Mouse (Mus musculus) lung, adult 18-20 months (tissue): ENCODE measurements around the gene Gys2.
A peak's percentile ranks its signal among the peaks of the same experiment; 100 is the strongest.

ENCODE experiments used
- DNase-seq, 2 experiments: peaks; one replicate each; pipeline ENCODE4 v3.0.0; 2022; ENCODE audit warnings: mixed read lengths in 2 of 2

Gene Gys2

GRCm38 (mm10) chr6:142455314-142455996, 17.5 kb downstream of the Gys2 start:
- no peak for DNase-seq

- DNase-seq = no peak
Observed at GRCm38 (mm10) chr6:142453311-142453710, 19.6 kb downstream of the Gys2 start.

DNA sequence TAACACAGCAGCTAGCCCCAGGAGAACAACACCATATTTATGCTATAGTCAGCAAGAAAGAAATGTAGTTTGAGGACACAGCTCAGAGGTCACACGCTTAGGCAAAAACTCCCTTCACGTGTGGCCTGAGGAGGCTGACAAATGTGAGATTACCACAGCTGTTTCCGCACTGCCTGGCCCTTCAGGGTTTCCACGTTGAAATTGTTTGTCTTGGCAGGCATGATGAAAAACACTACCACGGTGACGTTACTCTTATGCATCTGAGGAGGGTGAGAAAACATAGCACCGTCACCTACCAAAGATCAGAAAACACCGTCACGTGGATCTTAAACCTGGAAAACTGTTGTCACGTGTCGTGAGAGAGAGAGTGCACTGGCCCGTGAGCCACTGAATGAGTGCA, 21.5 kb downstream of the Gys2 start:
- peak; percentile 15 to 54 for DNase-seq

DNA sequence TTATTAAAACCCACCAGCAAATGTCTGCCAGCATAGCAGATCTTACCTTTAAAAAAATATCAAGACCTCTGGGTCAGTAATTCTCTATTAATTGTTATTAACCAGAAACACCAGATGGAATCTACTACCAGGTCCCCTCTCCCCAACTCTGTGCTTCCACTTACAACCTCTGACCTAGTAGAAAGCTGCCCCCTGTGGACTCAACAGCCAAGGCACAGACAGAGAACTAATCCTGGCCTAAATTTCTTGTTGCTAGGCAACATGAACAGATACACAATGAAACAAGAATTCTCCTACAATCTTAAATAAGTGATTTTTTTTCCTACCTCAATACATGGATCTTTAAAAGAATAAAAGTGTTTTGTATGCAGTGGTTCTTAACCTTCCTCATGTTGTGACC, 43.8 kb downstream of the Gys2 start:
- DNase-seq = no peak

- DNase-seq = no peak
Observed at GRCm38 (mm10) chr6:142424976-142425375, 47.9 kb downstream of the Gys2 start.

DNA sequence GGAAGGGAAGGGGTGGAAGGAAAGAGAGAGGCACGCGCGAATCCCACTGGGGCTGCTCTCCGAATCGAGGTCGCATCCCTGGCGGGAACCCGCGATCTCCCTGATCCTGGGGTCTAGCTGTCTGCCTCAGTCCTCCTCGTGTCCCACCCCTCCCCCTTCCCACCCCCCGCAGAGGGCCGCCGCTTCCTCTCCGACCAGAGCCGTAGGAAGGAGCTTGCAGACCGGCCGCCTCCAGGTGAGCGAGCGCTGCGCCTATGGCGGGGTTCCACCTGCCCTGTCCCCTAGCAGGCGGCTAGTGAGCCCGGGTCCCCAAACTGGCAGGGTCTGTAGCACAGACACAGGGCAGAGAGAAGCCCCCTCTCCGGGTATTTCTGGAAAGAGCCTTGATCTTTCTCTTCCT, 58.3 kb downstream of the Gys2 start:
- no peak for DNase-seq

DNA sequence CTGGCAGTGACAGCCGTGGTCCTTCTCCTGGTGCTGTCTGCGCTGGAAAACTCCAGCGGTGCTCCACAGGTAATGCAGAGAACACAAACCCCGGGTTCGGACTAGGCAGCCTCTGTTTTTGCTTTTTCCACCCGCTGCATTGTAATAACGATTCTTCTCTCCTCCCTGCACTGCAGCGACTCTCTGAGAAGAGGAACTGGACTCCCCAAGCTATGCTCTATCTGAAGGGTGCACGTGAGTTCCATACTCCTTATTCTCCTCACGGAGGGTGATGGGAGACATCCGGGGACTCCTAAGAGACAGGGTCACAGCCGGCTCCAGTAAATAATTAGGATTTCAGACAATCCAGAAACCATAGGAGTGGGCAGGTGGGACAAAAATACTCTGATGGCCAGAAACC, 59.1 kb downstream of the Gys2 start:
- no peak for DNase-seq

DNA sequence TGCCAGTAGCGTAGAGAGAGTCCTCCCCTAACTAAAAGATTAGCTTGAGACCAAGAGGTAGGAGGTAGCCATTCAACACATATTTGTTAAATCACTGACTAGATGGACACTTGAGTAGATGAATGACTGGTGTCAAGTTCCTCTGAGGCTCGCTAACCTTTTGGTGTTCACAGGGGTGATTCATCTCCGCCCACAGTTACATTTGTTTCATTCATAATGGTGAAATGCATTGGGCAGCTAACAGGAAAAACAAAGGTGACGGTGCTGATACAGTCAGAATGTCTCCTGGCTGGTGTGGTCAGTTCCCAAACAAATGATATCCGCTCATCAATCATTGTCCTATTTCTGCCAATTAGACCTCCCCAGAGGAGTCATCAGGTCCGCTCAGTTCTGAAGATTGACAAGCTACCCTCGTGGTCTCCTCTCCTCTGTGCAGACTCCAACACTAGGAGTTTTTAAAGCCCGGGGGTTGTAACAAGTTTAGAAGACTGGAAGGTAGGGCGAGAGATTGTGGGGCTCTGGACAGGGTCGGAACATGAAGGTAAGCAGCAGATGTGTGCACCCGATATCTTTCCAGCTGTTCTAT, 59.9 kb downstream of the Gys2 start, which contains the start of gene Spx:
Gene Spx, plus strand, starts transcription at position 536 of the 586 bp plus-strand sequence.
- DNase-seq = no peak

DNA sequence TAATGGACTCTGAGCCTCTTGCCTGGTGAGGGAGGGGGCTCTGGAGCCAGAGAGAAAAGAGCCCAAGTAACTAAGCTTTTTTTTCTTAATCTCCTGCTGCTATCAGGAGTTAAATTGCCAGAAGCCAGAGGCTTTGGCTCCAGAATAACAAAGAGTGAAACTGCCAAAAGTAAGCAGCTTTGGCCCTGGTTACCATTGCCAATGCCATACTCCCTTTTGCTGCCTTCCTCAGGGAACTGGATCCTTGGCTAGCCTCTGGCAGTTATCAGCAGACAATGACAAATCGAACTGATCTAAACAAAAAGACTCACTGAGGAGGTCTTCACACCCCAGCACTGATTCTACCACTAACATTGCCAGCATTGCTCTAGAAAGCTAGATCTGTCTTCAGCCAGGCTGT, 61.8 kb downstream of the Gys2 start:
- no peak for DNase-seq

- no peak for DNase-seq
Observed at GRCm38 (mm10) chr6:142395756-142396155, 77.2 kb downstream of the Gys2 start.

DNA sequence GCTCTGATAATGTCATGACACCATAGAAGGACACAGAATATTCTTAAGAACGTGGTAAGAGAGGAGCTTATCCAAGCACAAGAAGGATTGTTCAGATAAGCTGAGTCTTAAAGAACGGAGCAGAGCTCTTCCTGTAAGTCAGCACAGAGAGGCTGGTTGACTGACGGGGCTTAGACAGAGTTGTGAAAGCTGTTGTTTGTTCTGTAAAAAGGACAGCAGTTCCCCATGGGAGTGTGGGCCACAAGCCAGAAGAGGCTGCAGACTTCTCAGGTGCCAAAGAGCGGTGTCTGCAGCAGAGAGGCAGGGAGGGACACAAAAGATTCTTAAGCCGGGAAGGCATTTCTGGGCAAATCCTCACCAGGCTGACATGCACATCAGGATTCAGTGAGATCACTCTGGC, 78.2 kb downstream of the Gys2 start:
- no peak for DNase-seq

DNA sequence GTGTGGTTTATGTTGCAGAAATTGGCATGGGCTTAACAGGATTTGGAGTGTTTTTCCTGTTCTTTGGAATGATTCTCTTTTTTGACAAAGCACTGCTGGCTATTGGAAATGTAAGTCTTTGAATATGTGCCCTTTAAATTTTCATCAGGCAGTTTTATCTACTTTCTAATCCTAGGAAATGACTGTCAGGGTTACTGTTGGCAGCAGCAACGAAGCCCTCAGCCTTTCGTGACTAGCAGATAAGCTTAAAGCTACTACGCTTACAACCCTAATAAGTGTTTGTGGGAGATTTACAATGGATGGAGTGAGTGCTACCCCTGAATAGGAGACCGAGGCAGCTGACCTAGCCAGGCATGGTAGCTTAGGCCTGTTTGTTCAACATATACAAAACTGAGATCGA, 80.6 kb downstream of the Gys2 start:
- no peak for DNase-seq

DNA sequence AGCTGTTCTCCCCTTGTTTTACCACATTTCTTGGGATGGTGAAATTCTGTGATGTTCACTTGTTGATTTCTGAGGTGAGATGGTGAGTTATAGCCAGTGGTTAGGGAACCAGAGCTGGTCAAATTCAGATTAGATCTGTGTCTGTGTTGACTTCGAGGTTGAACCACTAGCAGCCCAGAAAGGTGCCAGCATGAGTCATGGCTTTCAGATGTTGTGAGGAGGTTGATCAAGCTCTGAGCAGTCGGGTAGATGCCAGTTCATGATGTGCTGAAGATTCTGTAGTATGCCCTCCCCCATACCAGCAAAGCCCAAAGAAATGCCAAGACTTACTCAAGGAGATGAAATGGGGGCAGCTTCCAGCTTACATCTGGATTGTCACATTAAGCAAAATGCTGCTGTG, 83.8 kb downstream of the Gys2 start:
- DNase-seq = no peak

DNA sequence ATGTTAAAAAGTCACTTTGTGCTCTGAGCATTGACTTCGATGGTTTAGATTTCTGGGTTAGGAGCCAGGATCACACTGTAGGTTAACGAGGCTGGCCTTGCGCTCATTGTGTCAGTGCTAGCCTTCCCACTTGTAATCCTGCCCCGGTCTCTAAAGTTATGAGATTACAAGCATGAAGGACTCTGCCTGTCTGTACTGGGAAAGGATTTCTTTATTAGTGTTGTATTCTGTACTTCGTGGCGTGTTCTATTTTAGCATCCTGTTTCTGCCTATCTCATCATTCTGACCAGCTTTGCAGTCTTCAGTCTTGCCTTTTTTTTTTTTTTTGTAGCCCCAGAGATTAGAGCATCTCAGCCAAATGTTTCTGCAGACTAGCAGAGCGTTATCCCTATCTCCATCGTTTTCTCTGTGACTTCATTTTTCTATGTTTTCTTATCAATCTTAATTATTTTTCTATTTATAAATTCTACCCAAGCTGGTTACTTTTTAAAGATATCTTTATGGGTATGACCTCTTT, 85.1 kb downstream of the Gys2 start:
- DNase-seq = no peak

- peak; percentile 98 for DNase-seq
Observed at GRCm38 (mm10) chr6:142387011-142387754, 85.7 kb downstream of the Gys2 start, which contains the start of the genes Recql and Golt1b. Recql (minus strand) TSS chr6:142387087. Golt1b (plus strand) TSS chr6:142387221.

- DNase-seq = no peak
Observed at GRCm38 (mm10) chr6:142386285-142387010, 86.5 kb downstream of the Gys2 start.

- no peak for DNase-seq
Observed at GRCm38 (mm10) chr6:142384521-142384920, 88.4 kb downstream of the Gys2 start.

DNA sequence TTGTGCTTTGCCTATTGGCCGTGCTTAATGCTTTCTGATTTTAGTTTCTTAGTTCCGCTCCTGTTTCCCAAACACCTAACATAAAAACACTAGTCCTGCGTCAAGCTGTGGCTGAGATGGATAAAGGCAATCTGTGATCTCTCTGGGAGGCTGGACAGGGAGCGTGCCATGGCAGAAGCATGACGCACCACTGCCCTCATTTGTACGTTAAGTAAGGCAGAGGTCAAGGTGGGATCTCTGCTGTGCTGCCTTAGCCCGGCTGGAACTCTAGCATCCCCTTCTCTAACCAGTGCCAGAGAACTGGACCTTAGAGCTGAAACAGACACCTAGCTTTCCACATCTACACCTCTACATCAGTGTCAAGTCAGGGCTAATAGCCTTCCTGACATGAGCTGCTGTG, 91.3 kb downstream of the Gys2 start:
- no peak for DNase-seq

GRCm38 (mm10) chr6:142379961-142380360, 92.9 kb downstream of the Gys2 start:
- DNase-seq = no peak

GRCm38 (mm10) chr6:142378576-142379330, 94.2 kb downstream of the Gys2 start:
- no peak for DNase-seq

GRCm38 (mm10) chr6:142377081-142377480, 95.8 kb downstream of the Gys2 start:
- no peak for DNase-seq
